Mouse (Mus musculus): ENCODE results near the gene Ninj2.

Gene Ninj2

DNA sequence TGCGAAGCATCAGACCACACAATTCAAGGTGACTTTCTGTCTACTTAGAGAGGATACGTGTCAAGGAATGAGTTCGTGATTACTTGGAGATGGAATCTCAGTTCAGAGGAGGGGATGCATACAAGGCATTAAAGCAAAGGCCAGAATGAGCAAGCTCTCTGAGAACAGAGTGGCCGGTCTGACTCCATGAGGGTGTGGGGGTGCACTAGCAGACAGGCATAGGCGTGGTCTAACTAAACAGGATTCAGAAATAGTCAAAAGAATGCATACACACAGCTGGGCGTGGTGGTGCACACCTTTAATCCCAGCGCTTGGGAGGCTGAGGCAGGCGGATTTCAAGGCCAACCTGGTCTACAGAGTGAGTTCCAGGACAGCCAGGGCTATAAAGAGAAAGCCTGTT, 33.3 kb downstream of the Ninj2 start:
- no peak for DNase-seq (ENCODE audit: extremely low read depth, insufficient read length, low spot score)

DNA sequence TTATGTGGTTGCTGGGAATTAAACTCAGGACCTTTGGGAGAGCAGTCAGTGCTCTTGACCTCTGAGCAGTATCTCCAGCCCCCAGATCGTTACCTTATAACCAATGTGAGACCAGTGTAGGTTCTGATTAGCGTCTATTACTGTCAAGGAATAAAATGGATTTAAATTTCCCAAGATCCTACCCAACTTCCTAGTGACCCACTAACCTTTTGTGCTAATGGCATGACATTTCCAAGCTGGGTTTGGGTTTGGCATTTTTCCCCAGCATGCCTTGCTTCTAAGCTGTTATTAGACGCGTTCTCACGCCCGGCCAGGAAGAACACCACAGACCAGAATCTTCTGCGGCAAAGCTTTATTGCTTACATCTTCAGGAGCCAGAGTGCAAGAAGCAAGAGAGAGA, 34.2 kb downstream of the Ninj2 start:
- DNase-seq (ENCODE audit: extremely low read depth, insufficient read length, low spot score) = no peak

DNA sequence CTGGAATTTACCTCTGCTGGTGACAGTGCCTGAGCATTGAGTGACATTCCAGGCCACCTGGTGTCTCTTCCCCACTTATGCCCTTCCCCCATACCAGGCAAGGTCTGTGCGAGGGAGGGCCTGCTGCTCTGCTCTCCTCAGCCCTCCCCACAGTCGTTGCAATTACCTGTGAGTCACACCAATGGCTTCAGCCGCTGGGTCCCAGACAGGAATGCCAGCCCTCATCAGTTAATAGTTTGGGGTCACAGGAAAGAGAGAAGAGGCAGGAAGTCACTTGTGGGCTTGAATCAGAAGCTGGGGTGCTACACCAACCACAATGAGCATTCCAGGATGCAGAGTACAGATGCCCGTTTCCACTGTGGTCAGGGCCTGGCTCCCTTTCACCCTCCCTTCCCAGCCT, 41.6 kb downstream of the Ninj2 start:
- DNase-seq (ENCODE audit: extremely low read depth, insufficient read length, low spot score) = peak; percentile 84

DNA sequence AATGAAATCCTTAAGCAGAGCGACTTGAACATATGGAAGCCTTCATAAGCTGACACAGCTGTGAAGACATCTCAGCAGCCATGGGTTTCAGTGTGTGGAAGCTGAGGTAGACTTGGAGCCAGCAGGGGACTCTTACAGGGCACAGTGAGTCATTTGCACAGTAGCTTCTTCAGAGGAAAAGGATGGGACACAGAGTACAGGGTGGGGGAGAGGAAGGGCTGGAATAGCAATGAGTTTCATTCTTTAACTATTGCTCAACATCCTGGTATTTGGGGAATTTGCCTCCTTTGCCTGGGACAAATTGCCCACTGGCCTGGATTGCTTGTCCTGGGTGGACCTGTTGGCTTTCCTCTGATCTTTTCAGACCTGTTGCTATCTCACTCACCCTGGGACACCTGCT, 52.3 kb downstream of the Ninj2 start:
- DNase-seq (ENCODE audit: extremely low read depth, insufficient read length, low spot score) = peak; percentile 76

DNA sequence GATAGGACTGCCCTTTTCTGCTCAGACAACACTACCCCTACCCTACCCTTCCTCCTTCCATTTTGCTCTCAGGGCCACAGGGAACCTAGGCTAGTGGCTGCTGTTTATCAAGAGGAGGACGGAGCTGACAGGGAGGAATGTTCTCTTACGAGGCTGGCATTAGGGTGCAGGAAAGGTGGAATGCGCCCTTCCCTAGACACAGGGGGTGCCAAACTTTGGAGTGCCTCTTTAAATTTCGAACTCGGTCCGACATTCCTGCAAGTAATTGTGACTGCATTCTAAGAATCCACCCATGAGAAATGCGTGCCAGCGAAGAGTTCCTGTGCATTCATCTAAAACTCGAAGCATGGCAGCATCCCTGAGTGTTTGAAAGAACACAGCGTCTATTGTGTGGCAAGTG, 53.5 kb downstream of the Ninj2 start:
- DNase-seq (ENCODE audit: extremely low read depth, insufficient read length, low spot score) = no peak

DNA sequence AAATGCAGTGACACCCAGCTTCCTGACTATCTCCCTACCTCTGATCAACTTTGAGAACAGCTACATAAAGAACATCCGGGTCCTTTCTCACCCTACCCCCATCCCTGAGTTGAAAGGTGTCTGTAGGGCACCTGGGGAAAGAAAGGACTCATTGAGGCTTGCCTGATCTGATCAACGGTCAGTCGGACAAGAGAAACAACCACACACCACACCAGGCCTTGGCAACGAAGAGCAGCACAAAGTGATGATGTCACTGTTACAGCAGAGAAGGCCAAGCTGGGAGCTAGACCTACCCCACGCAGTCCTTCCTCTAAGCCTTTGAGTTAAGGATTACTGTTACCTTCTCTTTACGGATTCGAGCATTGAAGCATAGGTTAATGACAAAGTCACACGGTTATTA, 54.3 kb downstream of the Ninj2 start:
- DNase-seq (ENCODE audit: extremely low read depth, insufficient read length, low spot score) = no peak

DNA sequence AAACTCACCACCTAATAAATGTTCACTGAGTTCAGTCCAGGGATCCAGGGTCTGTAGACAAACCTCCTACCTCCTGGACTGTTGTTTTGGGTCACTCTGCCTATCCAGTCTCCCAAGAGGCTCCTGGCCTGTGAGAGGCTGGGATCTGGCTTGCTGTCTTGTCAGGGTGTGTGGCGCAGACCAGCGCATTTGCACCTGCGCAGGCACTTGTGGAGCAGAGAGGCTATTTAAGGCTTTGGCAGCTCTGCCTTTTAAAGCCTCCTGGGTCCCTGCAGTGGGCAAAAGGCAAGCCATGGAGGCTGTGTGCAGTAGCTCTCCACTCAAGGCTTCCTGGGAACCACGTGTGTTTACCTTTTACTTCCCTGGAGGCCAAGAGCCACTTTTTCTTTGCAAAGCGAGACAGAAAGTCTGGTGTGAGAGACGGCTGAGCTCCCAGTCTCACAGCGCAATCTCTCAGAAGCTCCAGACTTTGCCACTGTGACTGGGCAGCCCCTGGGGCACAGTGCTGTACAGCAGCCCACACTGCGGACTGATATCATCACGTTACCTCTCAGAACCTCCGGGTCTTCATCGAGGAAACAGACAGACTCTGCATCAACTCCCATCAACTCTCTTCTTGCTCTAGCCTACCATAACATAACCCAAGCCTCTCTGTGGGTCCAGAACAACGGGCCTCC, 55.7 kb downstream of the Ninj2 start:
- DNase-seq (ENCODE audit: extremely low read depth, insufficient read length, low spot score) = no peak

DNA sequence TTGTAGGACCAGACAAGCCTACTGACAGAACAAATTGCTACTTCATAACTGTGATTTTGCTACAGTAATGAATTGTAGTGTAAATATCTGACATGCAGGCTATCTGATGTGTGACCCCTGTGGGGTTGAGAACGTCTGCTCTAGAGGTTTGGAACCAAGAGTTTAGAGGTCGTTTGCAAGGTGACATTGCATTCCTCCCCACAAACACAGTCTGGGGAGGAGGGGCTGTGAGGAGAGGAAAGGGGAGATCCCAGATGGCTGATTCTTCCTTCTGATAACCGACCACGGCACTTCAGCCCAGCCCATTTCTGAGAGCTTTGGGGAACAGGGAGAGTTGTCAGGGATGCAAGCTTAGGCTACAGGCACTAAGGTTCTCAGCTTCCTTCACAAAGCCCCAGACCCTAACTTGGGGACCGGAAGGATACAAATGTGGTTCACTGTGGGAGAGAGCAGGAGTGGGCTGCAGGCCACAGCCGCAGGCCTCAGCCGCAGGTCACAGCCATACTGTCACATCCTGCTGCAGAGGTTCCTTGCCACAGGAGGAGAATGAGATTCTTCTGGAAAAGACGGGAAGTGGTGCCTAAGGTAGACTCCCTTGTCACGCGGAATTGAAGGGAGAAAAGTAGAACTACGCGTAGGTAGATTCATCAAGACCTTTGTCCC, 56.4 kb downstream of the Ninj2 start:
- DNase-seq (ENCODE audit: extremely low read depth, insufficient read length, low spot score) = no peak

DNA sequence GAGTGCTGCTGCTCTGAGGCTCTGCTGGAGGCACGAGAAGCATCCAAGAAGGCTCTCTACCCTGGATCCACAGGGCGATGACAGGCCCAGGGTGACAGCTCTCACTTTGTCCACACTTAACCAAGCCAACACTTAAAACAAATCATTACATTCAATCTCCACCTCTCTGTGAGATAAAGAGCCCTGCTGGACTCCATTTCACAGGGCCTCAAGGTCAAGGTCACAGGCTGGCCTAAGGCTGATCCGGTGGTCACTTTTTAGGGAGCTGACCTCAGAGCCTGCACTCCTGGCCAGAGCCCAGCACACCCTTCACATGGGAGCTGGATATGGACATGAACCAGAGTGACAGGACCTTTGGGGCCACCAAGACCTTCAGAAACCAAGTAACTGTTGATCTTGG, 57.1 kb downstream of the Ninj2 start:
- no peak for DNase-seq (ENCODE audit: extremely low read depth, insufficient read length, low spot score)

DNA sequence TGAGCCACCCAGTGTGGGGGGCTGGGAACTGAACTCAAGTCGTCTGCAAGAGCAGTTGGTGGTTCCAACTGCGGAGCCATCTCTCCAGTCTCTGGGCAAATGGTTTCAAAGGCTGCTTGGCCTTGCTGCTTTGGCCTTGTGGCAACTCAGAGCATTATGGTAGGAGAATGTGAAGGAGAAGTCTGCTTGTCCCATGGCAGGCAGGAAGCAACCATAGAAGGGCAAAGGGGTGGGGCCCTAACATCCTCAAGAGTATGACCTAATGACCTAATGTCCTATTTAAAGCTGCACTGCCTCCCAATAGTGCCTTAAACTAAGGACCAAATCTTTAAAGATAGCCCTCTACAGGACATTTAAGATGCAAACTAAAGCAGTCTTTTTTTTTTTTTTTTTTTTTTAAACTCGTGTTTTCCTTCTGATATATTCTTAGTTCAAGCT, 58.5 kb downstream of the Ninj2 start:
- no peak for DNase-seq (ENCODE audit: extremely low read depth, insufficient read length, low spot score)

- no peak for DNase-seq (ENCODE audit: extremely low read depth, insufficient read length, low spot score)
Measured at GRCm38 (mm10) chr6:120152739-120153696, 59.9 kb downstream of the Ninj2 start.

GRCm38 (mm10) chr6:120154526-120155309, 61.6 kb downstream of the Ninj2 start:
- DNase-seq (ENCODE audit: extremely low read depth, insufficient read length, low spot score) = no peak

DNA sequence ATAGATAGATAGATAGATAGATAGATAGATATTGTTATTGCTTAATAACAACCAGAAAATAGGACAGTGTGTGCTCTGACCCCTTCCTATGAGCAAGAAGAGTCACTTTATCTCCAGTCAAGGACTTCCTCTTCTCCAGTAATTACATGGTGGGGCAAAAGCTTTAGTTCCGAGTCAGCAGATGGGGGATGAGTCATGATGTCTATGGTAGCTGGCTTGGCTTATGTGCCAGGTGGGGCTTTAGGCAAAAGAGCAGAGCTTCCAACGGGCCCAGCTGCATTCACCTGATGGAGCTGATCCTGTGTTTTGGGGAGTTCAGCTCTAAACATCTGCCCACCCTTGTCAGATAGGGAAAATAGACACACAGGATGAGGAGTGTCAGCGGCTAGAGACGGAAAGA, 62.4 kb downstream of the Ninj2 start:
- DNase-seq (ENCODE audit: extremely low read depth, insufficient read length, low spot score) = no peak

GRCm38 (mm10) chr6:120157479-120157878, 64.3 kb downstream of the Ninj2 start:
- DNase-seq (ENCODE audit: extremely low read depth, insufficient read length, low spot score) = no peak

GRCm38 (mm10) chr6:120159133-120159901, 66.2 kb downstream of the Ninj2 start:
- DNase-seq (ENCODE audit: extremely low read depth, insufficient read length, low spot score) = peak; percentile 58

DNA sequence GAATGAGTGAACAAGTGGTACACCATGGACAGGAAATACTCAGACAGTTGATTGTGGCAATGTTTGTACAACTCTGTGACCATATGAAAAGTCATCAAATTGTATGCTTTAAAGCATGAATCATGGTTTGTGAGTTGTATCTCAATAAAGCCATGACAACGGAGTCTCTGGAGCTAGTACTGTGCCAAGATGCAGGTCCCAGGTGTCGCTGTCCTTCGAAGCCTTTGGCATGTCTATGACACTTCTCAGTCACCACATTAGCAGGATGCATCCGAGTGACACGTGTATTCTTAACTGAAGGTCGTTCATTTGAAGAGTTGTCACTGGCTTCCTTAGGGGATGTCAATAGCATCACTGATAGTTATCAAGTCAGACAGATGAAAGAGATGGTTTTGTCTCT, 69.8 kb downstream of the Ninj2 start:
- no peak for DNase-seq (ENCODE audit: extremely low read depth, insufficient read length, low spot score)

DNA sequence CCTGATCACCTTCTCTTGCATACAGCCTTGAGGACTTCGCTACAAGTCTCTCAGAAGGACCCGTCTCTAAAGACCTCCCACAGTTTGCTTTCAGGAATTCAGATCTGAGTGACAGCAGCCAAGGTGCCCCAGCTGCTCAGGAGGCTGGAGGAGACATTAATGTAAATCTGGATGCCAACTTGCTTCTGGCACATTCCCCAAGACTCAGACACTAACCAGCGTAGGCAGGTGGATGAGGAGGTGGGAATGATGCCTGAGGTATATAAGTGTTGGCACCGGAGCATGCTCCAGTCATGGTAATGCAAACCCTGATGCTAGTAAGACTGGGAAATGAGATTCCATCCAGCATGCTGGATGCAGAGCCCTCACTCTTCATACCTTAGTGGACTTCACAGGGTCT, 71.6 kb downstream of the Ninj2 start:
- no peak for DNase-seq (ENCODE audit: extremely low read depth, insufficient read length, low spot score)

- DNase-seq (ENCODE audit: extremely low read depth, insufficient read length, low spot score) = no peak
Measured at GRCm38 (mm10) chr6:120167574-120167973, 74.4 kb downstream of the Ninj2 start.

DNA sequence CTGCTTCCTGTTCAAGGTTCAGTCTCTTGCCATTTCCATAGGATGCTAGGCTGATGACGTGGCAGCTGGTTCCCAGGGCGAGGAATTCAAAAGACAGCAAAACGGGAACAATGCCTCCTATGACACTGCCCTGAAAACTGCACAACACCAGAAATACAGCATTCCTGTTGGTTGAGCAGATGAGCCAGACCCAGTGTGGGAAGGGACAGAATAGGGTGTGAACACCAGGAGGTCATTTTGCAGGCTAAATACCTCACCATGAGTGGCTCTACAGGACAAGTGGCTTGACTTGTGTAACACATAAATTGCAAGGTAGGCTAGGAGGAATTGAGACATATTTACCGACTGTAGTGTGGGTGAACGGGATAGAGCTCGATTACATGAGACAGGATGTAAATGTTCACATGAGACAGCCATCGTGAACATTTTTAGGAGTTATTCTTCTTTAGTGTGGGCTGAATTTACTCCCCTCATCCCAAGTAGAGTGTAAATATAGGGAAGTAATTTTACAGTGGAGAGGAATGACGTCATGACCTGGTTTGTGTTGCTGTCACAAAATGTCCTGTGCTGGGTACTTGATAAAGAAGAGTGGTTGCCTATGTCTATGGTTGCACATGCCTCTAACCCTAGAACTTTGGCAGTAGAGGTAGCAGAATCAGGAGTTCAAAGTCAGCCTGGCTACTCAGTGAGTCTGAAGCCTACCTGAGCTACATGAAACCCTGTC, 79.3 kb downstream of the Ninj2 start:
- no peak for DNase-seq (ENCODE audit: extremely low read depth, insufficient read length, low spot score)

All from 3134 (cell line).